Mouse (Mus musculus) testis, adult 2 months (tissue): ENCODE measurements around the gene Cfh. TPM values are rescaled to one million over a fixed set of nuclear protein-coding genes. Genes with fewer than 3 reads are reported as not detected.
"Not testable (repeated sequence)": the region's sequence is repeated elsewhere in the genome, so short reads cannot be mapped to it uniquely, and the experiment has no call there.

Source experiments
- H3K27ac ChIP-seq: fragments of 200-500 bp; 2 replicates; pipeline ENCODE4 v1.5.1; 2012; ENCODE audit warnings: low read depth, low read length; ENCODE audit not compliant: control insufficient read depth, insufficient read depth
- H3K27me3 ChIP-seq: fragments of 200-500 bp; 2 replicates; pipeline ENCODE4 v1.6.1; 2012; ENCODE audit warnings: mild to moderate bottlenecking, low read length, moderate library complexity; ENCODE audit not compliant: control insufficient read depth, insufficient read depth
- H3K36me3 ChIP-seq: fragments of 200-500 bp; 2 replicates; pipeline ENCODE4 v1.6.1; 2012; ENCODE audit warnings: mild to moderate bottlenecking, low read length; ENCODE audit not compliant: control insufficient read depth, insufficient read depth
- H3K4me1 ChIP-seq: fragments of 200-500 bp; 2 replicates; pipeline ENCODE4 v1.6.1; 2012; ENCODE audit warnings: low read length; ENCODE audit not compliant: control insufficient read depth, insufficient read depth
- H3K4me3 ChIP-seq: fragments of 200-500 bp; 2 replicates; pipeline ENCODE4 v1.5.1; 2012; ENCODE audit warnings: low read depth, mild to moderate bottlenecking, low read length, moderate library complexity, mixed read lengths; ENCODE audit not compliant: control insufficient read depth
- CTCF ChIP-seq: fragments of 200-500 bp; IDR thresholded peaks from 2 replicates; pipeline ENCODE4 v1.5.1; 2012; ENCODE audit warnings: low read depth, mild to moderate bottlenecking, inconsistent platforms, low read length, moderate library complexity; ENCODE audit not compliant: control insufficient read depth, insufficient read depth, insufficient replicate concordance
- POLR2A ChIP-seq: fragments of 200-500 bp; IDR thresholded peaks from 2 replicates; pipeline ENCODE4 v1.6.1; 2012; ENCODE audit warnings: low read depth, mild to moderate bottlenecking, inconsistent platforms, low read length, moderate library complexity; ENCODE audit not compliant: control insufficient read depth
- polyA plus RNA-seq: library from polyadenylated mRNA; depleted of rRNA; stranded (reverse); fragments of >200 nt; gene quantifications from 2 replicates; pipeline ENCODE4 v1.2.3, GENCODE M21; 2012; rRNA removed

Gene Cfh
- polyA plus RNA-seq: 0.95 and 1.8 TPM in 2 replicates

DNA sequence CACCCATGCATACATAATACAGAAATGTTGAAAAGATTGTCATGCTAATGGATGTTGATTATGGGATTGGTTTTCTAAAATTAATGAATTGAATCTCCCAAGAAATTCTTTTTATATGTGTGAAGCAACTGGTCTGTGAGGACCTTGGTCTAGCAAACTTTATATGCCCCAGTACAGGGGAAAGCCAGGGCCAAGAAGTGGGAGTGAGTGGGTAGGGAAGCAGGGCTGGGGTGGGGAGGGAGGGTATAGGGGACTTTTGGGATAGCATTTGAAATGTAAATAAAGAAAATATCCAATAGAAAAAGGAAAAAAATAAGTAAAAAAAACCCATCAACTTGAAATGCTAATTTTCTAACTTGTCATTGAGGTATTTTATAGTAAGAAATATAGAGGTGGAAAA, at the start of gene Cfh:
Cfh (minus strand) TSS at position 101 of the 400 bp plus-strand sequence.
- H3K27ac ChIP-seq, H3K36me3 ChIP-seq, H3K4me3 ChIP-seq, H3K4me1 ChIP-seq, H3K27me3 ChIP-seq: not testable (repeated sequence)

DNA sequence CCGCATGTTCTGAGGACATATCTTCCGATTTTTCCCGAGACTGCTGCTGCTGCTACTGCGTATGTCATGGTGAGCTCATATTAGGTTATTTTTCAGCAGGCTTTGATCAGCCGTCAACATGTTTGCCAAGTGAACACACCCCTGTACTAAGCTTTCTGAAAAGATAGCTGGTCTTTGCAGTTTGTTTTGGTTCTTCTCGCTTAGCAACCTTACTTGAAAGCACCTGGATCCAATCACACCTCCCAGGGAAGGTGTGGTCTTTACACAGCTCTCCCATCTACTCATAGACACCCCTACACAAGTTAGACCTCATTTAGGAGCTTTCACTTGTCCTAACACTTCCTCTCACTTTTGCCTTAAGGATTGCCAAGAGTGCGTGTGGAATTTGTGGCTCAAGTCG, 43.1 kb upstream of the Cfh start:
- no peaks in the 10 kb centered on the region for H3K27me3 ChIP-seq
- H3K4me1 ChIP-seq: no peaks in the 10 kb centered on the region
- H3K27ac ChIP-seq: no peak overlapping the region
- H3K4me3 ChIP-seq: no peak overlapping the region
- no peaks in the 10 kb centered on the region for H3K36me3 ChIP-seq
- no peak for TF ChIP-seq POLR2A
- TF ChIP-seq CTCF: no peak

GRCm38 (mm10) chr1:140225221-140225620, 41.7 kb upstream of the Cfh start:
- Histone ChIP-seq H3K36me3 (no peaks in the 10 kb centered on the region), H3K27ac (no peak overlapping the region), H3K4me3 (no peak overlapping the region)

DNA sequence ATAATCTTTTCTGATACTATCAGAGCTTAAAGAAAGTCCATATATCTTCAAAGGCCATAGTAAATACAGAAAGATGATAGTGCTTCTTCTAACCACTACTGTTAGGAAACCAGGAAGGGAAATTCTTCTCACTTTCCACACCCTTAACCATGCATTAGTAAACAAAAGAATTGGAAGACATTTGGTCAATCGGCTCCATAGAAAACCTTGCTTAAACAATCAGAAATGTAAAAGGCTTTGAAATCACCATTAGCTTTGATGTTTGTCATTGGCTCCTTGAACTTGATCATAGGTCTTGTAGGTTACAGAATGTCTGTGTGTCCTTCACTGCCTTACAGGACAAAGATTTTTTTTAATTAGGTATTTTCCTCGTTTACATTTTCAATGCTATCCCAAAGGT, 21.8 kb upstream of the Cfh start:
- Histone ChIP-seq H3K27ac (no peak overlapping the region), H3K27me3 (no peaks in the 10 kb centered on the region), H3K4me3 (no peak overlapping the region), H3K36me3 (no peaks in the 10 kb centered on the region), H3K4me1 (no peaks in the 10 kb centered on the region)
- TF ChIP-seq POLR2A (no peak), CTCF (no peak)

More at GRCm38 (mm10) chr1:140225221-140225620, 41.7 kb upstream of the Cfh start:
- H3K27me3 ChIP-seq: no peaks in the 10 kb centered on the region
- no peaks in the 10 kb centered on the region for H3K4me1 ChIP-seq
- no peak for TF ChIP-seq POLR2A
- no peak for TF ChIP-seq CTCF

DNA sequence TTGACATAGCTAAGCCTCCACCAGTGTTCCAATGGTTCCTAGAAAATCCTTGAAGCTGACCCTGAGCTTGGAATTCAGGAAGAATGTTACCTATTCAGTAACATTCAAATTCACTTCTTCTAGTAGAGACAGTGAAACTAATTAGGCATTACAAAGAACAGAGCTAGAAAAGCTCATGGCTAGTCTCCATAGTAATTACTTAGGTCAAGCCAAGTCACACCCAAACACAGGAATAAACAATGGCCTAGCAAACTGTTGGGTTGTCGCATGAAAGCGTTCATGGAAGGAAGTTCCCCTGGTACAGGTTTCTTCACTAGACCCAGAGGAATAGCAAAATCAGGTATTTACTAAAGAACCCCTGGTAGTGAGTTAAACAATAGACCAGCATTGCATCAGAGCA, 4.9 kb upstream of the Cfh start:
- not testable (repeated sequence) for H3K4me1 ChIP-seq, H3K4me3 ChIP-seq, H3K27ac ChIP-seq, H3K27me3 ChIP-seq, H3K36me3 ChIP-seq

- Histone ChIP-seq H3K4me3 (no peak overlapping the region), H3K36me3 (no peaks in the 10 kb centered on the region), H3K27ac (no peak overlapping the region), H3K4me1 (no peaks in the 10 kb centered on the region), H3K27me3 (no peaks in the 10 kb centered on the region)
- TF ChIP-seq CTCF: no peak
These were observed 356 bp downstream of the Cfh start for GRCm38 (mm10) chr1:140183208-140183607.

DNA sequence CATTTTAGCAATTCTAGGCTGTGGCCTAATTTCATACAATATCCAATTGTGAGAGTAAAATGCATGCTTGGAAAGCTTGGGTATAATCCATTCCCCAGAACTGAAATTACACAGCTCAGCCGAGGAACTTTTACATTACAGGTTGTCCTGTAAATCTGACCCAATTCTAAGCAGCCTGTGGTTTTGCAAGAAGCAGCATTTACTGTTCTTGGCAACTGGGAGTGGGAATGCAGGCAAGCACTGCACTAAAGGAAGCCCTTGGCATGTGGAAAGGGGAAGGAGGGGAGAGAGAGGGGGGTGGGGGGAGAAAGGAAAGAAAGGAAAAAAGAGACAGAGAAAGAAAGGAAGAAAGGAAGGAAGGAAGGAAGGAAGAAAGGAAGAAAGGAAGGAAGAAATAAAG, 3.4 kb downstream of the Cfh start:
- Histone ChIP-seq H3K27ac (no peak overlapping the region), H3K27me3 (no peaks in the 10 kb centered on the region), H3K36me3 (no peaks in the 10 kb centered on the region), H3K4me3 (no peak overlapping the region), H3K4me1 (no peaks in the 10 kb centered on the region)
- TF ChIP-seq POLR2A (no peak), CTCF (no peak)

DNA sequence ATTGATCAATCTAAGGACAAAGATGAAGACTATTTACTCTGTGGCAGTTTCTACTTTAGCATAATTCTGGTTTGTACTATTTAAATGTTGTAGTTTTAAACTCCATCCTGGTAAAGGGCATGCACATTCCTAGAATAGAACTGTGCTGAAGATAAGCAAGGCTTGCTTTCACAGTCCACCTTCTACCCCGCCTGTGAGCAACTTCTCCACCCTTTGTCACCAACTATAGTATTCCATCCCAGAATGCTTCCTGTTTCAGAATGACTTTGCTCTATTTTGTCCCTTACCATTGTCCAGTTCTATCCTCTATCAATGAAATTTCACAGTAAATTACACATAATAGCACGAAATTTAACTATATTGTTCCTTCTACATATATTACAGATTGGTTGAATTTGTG, 8.1 kb downstream of the Cfh start:
- no peak for TF ChIP-seq POLR2A
- no peak for TF ChIP-seq CTCF
- no peaks in the 10 kb centered on the region for H3K4me1 ChIP-seq
- H3K27ac ChIP-seq: no peak overlapping the region
- H3K27me3 ChIP-seq: no peaks in the 10 kb centered on the region
- no peaks in the 10 kb centered on the region for H3K36me3 ChIP-seq
- H3K4me3 ChIP-seq: no peak overlapping the region

GRCm38 (mm10) chr1:140171581-140172154, 11.9 kb downstream of the Cfh start:
- no peaks in the 10 kb centered on the region for H3K27me3 ChIP-seq
- no peaks in the 10 kb centered on the region for H3K36me3 ChIP-seq
- no peak for TF ChIP-seq CTCF
- no peak for TF ChIP-seq POLR2A
- H3K4me1 ChIP-seq: no peaks in the 10 kb centered on the region
- H3K4me3 ChIP-seq: no peak overlapping the region
- H3K27ac ChIP-seq: no peak overlapping the region
